Mouse (Mus musculus): ENCODE data around the gene Necap2.

GRCm38 (mm10) chr4:141024992-141025391, 53.2 kb downstream of the Necap2 start:
- TF ChIP-seq HCFC1 (IDR thresholded peaks at IDR 0.05; ENCODE audit: borderline replicate concordance, insufficient read depth, low read length) (no peak), ZNF384 (IDR thresholded peaks at IDR 0.05; ENCODE audit: low read depth, low read length) (no peak), MAFK (IDR thresholded peaks at IDR 0.05; ENCODE audit: insufficient read depth, low read depth, low read length) (no peak), ZC3H11A (IDR thresholded peaks at IDR 0.05; ENCODE audit: borderline replicate concordance, low read depth, low read length) (no peak)
